Mouse (Mus musculus) cortical plate, adult 2 months (tissue): ENCODE results near the gene Dirc2.

Experiments used
- CTCF ChIP-seq: fragments of 200-500 bp; IDR thresholded peaks from 2 replicates; pipeline ENCODE4 v1.5.1; 2011; ENCODE audit warnings: mild to moderate bottlenecking, control low read depth, low read length; ENCODE audit not compliant: insufficient read depth; ENCODE audit errors: extremely low read depth
- POLR2A ChIP-seq: fragments of 200-500 bp; IDR thresholded peaks from 2 replicates; pipeline ENCODE4 v1.6.1; 2011; ENCODE audit warnings: mild to moderate bottlenecking, low read length, control low read depth; ENCODE audit not compliant: insufficient read depth; ENCODE audit errors: extremely low read depth

DNA sequence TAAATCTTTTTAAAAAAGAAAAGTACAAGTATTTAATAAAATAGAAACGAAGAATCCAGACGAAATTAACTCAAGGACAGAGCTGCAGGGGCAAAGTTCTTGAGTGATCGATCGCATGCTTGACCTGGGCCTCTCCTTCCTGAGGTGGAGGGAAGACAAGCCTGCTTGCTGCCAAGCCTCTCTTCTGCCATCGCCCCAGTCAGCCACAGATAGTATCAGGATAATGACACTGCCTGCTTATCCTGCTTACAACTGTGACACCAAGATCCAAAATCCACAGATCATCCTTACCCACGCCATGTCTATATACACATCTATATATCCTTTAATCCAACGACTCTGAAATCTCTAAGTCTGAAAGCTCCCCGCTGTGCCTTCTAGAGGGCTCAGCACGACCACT lies 12.5 kb downstream of the Dirc2 start:
- TF ChIP-seq CTCF, result no peak
- no peak for TF ChIP-seq POLR2A
